Mouse (Mus musculus) lung, adult 2 months (tissue): ENCODE data around the gene Pkd1l3.

Source experiments
- CTCF ChIP-seq: fragments of 200-500 bp; IDR thresholded peaks from 2 replicates; pipeline ENCODE4 v1.5.1; 2011; ENCODE audit warnings: mild to moderate bottlenecking, low read length, control low read depth; ENCODE audit not compliant: insufficient read depth
- POLR2A ChIP-seq: fragments of 200-500 bp; IDR thresholded peaks from 2 replicates; pipeline ENCODE4 v1.6.1; 2011; ENCODE audit warnings: low read depth, mild to moderate bottlenecking, control low read depth, low read length, borderline replicate concordance; ENCODE audit errors: extremely low read depth

GRCm38 (mm10) chr8:109706874-109707237, 92.5 kb downstream of the Pkd1l3 start:
- TF ChIP-seq CTCF (peak; percentile 96), POLR2A (no peak)
